Mouse (Mus musculus) brain, embryonic 14.5 days (tissue): ENCODE results near the gene Arhgap17.

Experiments
- CTCF ChIP-seq: fragments of 200-500 bp; IDR thresholded peaks from 2 replicates; pipeline ENCODE4 v1.5.1; 2012; ENCODE audit warnings: inconsistent platforms, mild to moderate bottlenecking, moderate library complexity, borderline replicate concordance; ENCODE audit not compliant: insufficient read depth, insufficient read length; ENCODE audit errors: extremely low read depth
- POLR2A ChIP-seq: fragments of 200-500 bp; IDR thresholded peaks from 2 replicates; pipeline ENCODE4 v1.6.1; 2012; ENCODE audit warnings: mild to moderate bottlenecking, inconsistent platforms, borderline replicate concordance; ENCODE audit not compliant: poor library complexity, insufficient read depth, insufficient read length, severe bottlenecking; ENCODE audit errors: extremely low read depth

DNA sequence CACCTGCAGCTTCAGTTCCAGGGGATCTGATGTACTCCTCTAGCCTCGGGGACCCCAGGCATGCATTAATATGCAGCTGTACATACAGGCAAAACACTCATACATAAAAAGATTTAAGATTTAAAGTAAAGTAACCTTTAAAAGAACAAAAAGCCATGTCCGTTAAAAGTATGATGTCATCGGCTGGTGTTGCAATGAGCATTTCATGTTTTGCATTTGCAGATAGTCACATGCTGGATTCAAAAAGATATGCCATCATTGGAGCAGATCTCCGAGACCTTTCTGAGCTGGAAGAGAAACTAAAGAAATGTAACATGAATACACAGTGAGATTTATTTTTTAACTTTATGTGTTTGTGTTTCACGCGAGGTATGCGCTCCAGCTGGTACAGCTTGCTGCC, 40.8 kb upstream of the Arhgap17 start:
- TF ChIP-seq CTCF (no peak), POLR2A (no peak)
